Mouse (Mus musculus) ES-Bruce4 (cell line): ENCODE data around the gene Txndc11. TPM values are rescaled to one million over a fixed set of nuclear protein-coding genes. Genes with fewer than 3 reads are reported as not detected.

Experiments used
- H3K27ac ChIP-seq: 2 replicates; pipeline ENCODE4 v1.5.1; 2012; ENCODE audit warnings: low read length, inconsistent platforms; ENCODE audit not compliant: insufficient read depth
- H3K27me3 ChIP-seq: 2 replicates; pipeline ENCODE4 v1.6.1; 2012; ENCODE audit warnings: mild to moderate bottlenecking, low read length, inconsistent platforms; ENCODE audit not compliant: control insufficient read depth, poor library complexity, insufficient read depth, severe bottlenecking
- H3K36me3 ChIP-seq: 2 replicates; pipeline ENCODE4 v1.6.1; 2012; ENCODE audit warnings: inconsistent platforms, mild to moderate bottlenecking, low read length, moderate library complexity; ENCODE audit not compliant: control insufficient read depth, poor library complexity, insufficient read depth, severe bottlenecking
- H3K4me1 ChIP-seq: one replicate; pipeline ENCODE4 v1.8.1; 2011; ENCODE audit warnings: low read length; ENCODE audit not compliant: control insufficient read depth, insufficient read depth
- H3K4me3 ChIP-seq: 2 replicates; pipeline ENCODE4 v1.5.1; 2011; ENCODE audit warnings: low read depth, mild to moderate bottlenecking, low read length
- H3K9ac ChIP-seq: 2 replicates; pipeline ENCODE4 v1.6.1; 2012; ENCODE audit warnings: low read depth, mild to moderate bottlenecking, inconsistent platforms; ENCODE audit not compliant: poor library complexity, severe bottlenecking
- H3K9me3 ChIP-seq: replicated peaks from 2 replicates; pipeline ENCODE4 v1.6.1; 2012; ENCODE audit warnings: mild to moderate bottlenecking, low read length, inconsistent platforms; ENCODE audit not compliant: control insufficient read depth, poor library complexity, insufficient read depth, severe bottlenecking
- CTCF ChIP-seq: IDR thresholded peaks from one replicate; pipeline ENCODE4 v1.8.1; 2011; ENCODE audit warnings: low read depth, low read length
- EP300 ChIP-seq: IDR thresholded peaks from 2 replicates; pipeline ENCODE4 v1.6.1; 2011; ENCODE audit warnings: low read depth, low read length; ENCODE audit not compliant: insufficient read depth
- POLR2A ChIP-seq: IDR thresholded peaks from one replicate; pipeline ENCODE4 v1.8.1; 2011; ENCODE audit warnings: low read length; ENCODE audit not compliant: insufficient read depth
- polyA plus RNA-seq: library from polyadenylated mRNA; stranded (reverse); fragments of >200 nt; gene quantifications from 2 replicates; pipeline ENCODE4 v1.2.4, GENCODE M21; 2011; ENCODE audit warnings: low read depth; ENCODE audit not compliant: missing spikeins, insufficient read depth, insufficient read length

Txndc11 gene
- polyA plus RNA-seq, 1 experiment, result 21.1 TPM

- no peaks in the 10 kb centered on the region for H3K4me1 ChIP-seq
- no peak overlapping the region for H3K9ac ChIP-seq
- H3K9me3 ChIP-seq, result no peaks in the 10 kb centered on the region
- no peak overlapping the region for H3K4me3 ChIP-seq
- no peak for TF ChIP-seq POLR2A
- no peak for TF ChIP-seq EP300
- no peak for TF ChIP-seq CTCF
- no peaks in the 10 kb centered on the region for H3K27me3 ChIP-seq
- no peak overlapping the region for H3K27ac ChIP-seq
- H3K36me3 ChIP-seq, result peaks cover 4% of the 10 kb centered on the region
These were observed 64.6 kb downstream of the Txndc11 start for GRCm38 (mm10) chr16:11069710-11070420.

DNA sequence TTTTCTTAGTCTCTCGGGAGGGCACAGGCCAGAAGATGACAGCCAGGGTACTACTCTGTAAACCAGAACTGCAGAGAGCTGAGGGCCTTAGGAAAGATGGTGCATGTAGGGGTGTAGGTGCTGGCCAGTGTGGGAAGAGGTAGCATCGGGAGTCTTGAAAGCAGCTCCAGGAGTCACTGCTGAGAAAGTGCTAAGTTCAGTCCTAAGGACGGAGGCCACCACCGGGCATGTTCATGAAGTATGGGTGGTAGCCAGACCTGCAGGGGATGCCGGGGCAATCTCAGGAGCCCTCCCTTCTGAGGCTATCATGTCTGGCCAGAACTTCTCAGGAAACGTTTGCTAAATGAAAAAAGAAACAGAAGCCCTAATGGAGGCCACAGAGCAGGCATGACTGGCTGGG, 65.2 kb downstream of the Txndc11 start:
- Histone ChIP-seq H3K9me3 (no peaks in the 10 kb centered on the region), H3K4me1 (no peaks in the 10 kb centered on the region), H3K27me3 (no peaks in the 10 kb centered on the region), H3K27ac (no peak overlapping the region), H3K36me3 (no peaks in the 10 kb centered on the region), H3K9ac (no peak overlapping the region), H3K4me3 (no peak overlapping the region)
- TF ChIP-seq CTCF, result no peak
- no peak for TF ChIP-seq POLR2A
- TF ChIP-seq EP300, result no peak

DNA sequence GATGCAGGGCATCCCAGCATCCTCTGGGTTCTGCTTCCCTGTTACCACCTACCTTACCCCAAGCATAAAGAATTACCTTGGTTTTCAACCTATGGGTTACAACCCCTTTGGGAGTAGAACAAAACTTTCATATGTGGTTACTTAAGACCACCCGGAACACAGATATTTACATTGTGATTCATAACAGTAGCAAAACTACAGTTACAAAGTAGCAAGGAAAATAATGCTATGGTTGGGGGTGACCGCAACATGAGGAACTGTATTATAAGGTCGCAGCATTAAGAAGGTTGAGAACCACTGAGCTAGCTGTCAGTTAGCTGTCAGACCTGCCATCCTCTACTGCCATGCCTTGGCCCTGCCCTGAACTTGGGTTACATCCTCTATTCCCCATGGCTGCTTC, 65.8 kb downstream of the Txndc11 start:
- H3K4me3 ChIP-seq, result no peak overlapping the region
- H3K36me3 ChIP-seq, result no peaks in the 10 kb centered on the region
- no peak overlapping the region for H3K9ac ChIP-seq
- no peak overlapping the region for H3K27ac ChIP-seq
- H3K9me3 ChIP-seq, result no peaks in the 10 kb centered on the region
- no peaks in the 10 kb centered on the region for H3K27me3 ChIP-seq
- TF ChIP-seq CTCF, result no peak
- TF ChIP-seq EP300, result no peak
- TF ChIP-seq POLR2A, result no peak
- H3K4me1 ChIP-seq, result no peaks in the 10 kb centered on the region

GRCm38 (mm10) chr16:11066833-11067191, 67.6 kb downstream of the Txndc11 start:
- no peaks in the 10 kb centered on the region for H3K36me3 ChIP-seq
- H3K4me3 ChIP-seq, result peak overlapping the region; percentile 87
- H3K27me3 ChIP-seq, result no peaks in the 10 kb centered on the region
- peak overlapping the region; percentile 87 for H3K9ac ChIP-seq
- no peak for TF ChIP-seq CTCF
- no peak for TF ChIP-seq EP300
- no peak for TF ChIP-seq POLR2A
- H3K9me3 ChIP-seq, result no peaks in the 10 kb centered on the region
- no peak overlapping the region for H3K27ac ChIP-seq
- no peaks in the 10 kb centered on the region for H3K4me1 ChIP-seq

DNA sequence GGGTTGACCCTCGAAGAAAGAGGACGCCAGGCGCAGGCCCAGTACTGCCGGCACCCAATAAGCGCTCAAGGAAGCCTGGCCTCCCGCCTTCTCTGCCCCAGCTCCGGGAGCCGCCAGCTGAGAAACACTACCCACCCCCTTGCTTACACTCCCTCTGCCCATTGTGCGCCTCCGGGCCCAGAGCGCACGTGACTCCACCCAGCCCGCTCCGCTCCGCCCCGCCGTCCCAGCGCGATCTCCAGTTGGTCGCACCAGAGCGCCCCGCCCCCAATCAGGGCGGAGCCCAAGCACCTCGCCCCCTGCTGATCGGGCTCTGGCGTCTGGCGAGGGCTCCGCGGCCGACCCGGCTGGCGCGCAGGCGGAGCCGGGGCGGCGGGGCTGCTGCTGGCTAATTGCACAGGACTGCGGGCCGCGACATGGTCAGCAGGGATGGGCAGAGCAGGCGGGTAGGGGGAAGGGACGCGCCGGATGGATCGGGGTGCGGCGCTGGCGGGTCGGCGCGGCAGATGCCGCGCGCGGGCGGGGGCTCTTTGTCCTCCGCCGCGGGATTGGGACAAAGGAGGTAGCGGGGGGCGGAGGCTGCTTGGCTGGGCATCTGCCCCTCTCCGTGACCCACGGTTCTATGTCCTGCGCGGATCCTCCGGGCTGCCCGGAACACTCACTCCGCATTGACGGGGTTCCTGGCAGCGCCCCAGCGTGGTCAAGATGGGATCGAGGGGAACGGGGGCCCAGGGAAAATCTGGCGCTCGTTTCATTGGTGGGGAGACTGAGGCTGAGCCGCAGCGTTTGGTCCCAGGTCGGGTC, 68.2 kb downstream of the Txndc11 start, which contains the start of gene Litaf:
TSS of gene Litaf (minus strand) at position 129 of the 804 bp plus-strand sequence.
- no peak within 1 kb of the TSS for H3K27ac ChIP-seq
- TF ChIP-seq EP300, result 0 out of 2 replicates have a peak, but pooled peaks have one; percentile 10
- TF ChIP-seq CTCF, result no peak
- no peak for TF ChIP-seq POLR2A
- H3K4me1 ChIP-seq, result no peaks in the 10 kb centered on the region
- H3K27me3 ChIP-seq, result no peaks in the 10 kb centered on the region
- no peaks in the 10 kb centered on the region for H3K9me3 ChIP-seq
- peak within 1 kb of the TSS; percentile 87 for H3K9ac ChIP-seq
- peak within 1 kb of the TSS; percentile 87 for H3K4me3 ChIP-seq
- no peaks in the 10 kb centered on the region for H3K36me3 ChIP-seq

DNA sequence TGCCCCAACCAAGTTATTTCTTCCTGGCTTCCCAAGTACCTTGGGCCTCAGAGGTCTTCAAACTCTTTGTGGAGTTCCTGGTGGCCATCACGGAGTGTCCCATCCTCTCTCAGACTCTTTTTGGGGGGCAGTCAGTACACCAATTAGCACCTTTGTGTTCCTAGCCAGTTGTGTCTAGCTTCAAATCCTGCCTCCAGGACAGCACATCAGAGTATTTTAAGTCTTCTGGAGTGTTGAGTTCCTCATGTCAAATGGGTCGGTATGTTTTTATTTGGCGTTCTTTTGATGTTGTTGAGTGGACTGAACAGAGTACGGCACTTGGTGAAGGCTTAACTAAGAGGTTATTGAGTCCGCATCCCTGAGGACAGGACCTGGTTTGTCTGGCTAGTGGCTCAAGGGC, 69.0 kb downstream of the Txndc11 start:
- H3K9ac ChIP-seq, result peak overlapping the region; percentile 29; the same call in 1 of the 2 replicates
- TF ChIP-seq CTCF, result no peak
- TF ChIP-seq EP300, result no peak
- TF ChIP-seq POLR2A, result no peak
- no peaks in the 10 kb centered on the region for H3K9me3 ChIP-seq
- peak overlapping the region; percentile 56 for H3K4me3 ChIP-seq
- no peaks in the 10 kb centered on the region for H3K36me3 ChIP-seq
- H3K27me3 ChIP-seq, result no peaks in the 10 kb centered on the region
- H3K27ac ChIP-seq, result no peak overlapping the region
- no peaks in the 10 kb centered on the region for H3K4me1 ChIP-seq
